Mouse (Mus musculus) naive thymus-derived CD4-positive, alpha-beta T cell, adult 2 months (primary cell): ENCODE measurements around the gene Olfr318.
"Not testable (repeated sequence)": the region's sequence is repeated elsewhere in the genome, so short reads cannot be mapped to it uniquely, and the experiment has no call there.

Experiments
- DNase-seq: peaks from one replicate; pipeline ENCODE4 v3.0.0-alpha.2; 2011; ENCODE audit warnings: low read depth

Olfr318 gene

GRCm38 (mm10) chr11:58723914-58724313, at the start of gene Olfr318:
Gene Olfr318, minus strand, starts transcription at chr11:58724014.
- DNase-seq: no peak

DNA sequence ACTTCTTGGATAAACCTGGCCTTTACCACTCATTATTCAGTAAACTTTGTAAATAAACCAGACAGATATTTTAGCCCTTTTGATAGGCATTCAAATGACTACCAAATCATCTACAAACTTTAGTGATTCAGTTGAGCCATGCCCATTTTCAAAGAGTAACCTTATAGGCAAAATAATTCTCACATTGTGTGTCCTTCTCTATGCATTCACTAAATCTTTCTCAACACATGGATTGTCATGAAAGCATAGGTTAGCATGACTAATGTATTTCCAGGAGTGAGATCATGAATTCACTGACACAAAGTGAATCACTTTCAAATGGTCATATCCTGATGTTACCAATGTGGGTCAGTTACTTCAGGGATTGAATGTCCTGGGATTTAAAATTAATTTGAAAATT, 49.1 kb upstream of the Olfr318 start, which contains the start of gene Olfr315:
Olfr315 (plus strand) TSS at position 301 of the 400 bp plus-strand sequence.
- no peak for DNase-seq

GRCm38 (mm10) chr11:58752434-58752833, 28.6 kb upstream of the Olfr318 start, which contains the start of gene Olfr316:
Gene Olfr316, plus strand, starts transcription at chr11:58752734.
- DNase-seq: no peak

DNA sequence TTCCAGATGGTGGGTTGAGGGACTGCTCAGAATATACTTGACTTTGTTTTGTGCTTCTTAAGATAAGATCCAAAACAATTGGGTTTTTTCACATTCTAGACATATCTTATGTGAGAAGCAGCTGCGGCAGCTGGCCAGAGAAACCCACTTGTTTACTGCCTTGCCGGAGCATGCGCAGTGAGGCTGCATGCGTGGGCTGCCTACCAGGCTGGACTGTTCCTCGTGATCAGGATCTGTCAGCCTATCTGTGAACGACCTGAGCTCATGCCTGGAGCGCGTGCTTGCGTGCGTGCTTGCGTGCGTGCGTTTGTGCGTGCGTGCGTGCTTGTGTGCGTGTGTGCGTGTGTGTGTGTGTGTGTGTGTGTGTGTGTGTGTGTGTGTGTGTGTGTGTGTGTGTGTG, 27.3 kb upstream of the Olfr318 start:
- not testable (repeated sequence) for DNase-seq

DNA sequence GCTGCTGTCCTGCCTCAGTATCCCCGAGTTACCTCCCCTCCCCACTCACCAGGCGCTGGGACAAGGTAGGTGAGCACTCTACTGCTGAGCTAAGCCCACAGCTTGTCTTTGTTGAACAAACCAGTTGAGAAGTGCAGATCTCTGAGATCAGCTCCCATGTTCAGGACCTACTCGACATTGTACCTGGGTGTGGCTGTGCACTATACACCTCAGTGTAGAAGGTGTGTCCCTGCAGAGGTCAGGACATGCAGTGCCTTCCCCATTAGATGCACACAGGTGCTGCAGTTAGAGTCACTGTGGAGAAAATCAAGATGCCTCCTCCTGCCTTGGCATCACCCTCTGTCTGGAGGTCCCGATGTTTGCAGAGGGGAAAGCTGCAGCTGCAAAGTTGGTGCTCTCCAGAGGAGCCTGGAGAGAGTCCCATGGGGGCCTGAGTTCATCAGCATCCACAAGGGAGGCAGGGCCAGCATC, 15.0 kb upstream of the Olfr318 start, which contains the start of gene Olfr317:
Olfr317 (minus strand) TSS at position 421 of the 471 bp plus-strand sequence.
- DNase-seq: no peak

DNA sequence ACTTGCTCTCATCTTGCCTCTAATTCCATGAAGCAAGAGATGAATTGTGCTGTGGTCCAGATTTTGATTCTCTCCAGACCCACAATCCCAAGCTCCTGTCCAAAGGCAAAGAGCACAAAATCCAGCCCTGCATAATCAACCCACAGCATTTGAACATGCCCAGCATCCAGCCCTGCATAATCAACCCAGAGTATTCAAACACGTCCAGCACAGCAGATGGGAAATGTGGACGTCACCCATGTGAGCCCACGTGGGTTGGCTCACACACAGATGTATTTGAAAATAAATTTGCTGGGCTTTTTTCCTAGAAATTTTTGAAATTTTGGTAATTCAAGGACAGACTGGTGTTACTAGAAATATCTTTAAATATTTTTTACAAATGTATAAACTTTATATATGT, 9.6 kb upstream of the Olfr318 start:
- no peak for DNase-seq

DNA sequence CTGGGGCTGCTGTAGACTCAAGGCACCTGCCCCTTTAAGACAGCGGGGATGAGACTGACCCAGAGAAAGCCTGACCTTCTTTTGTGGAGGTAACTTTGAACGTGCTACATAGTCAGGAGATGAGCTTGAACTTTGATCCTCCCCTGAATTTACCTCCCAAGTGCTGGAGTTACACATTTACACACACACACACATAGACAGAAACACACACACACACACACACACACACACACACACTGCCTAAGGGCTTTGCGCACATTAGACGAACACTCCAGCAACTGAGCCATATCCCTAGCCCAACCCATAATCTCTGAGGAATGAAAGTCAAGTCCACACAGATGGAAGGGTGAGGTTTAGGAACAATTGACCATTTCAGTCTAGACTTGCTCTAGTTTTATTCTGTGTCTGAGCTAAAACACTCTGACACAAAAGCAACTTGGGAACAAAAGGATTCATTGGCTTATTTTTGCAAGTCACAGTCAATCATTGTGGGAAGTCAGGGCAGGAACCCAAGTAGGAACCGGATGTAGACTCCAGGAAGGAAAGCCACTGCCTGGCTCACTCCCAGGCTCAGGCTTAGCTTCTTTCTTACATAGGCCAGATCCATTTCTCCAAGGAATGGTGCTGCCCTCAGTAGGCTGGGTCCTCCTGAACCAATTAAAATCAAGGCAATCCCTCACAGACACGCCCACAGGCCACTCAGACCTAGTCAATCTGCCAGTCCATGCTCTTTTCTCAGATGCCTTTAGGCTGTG, 4.3 kb upstream of the Olfr318 start:
- not testable (repeated sequence) for DNase-seq

- no peak for DNase-seq
Measured at GRCm38 (mm10) chr11:58719701-58720100, 4.1 kb downstream of the Olfr318 start.

DNA sequence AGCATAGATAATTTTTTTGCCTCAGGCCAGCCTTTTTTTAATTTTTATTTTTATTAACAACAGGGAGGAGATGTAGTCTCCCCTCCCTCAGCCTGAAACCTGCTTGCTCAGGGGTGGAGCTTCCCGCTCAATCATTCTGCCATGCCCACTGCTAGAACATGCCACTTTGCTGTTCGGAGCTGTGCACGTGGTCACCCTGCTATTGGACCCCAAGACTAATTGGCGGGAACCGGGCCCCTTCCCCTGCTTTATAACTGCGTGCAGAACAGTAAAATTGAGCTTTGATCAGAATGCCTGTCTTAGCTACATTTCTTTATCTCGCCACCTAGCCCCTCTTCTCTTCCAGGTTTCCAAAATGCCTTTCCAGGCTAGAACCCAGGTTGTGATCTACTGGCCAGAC, 6.1 kb downstream of the Olfr318 start:
- DNase-seq: not testable (repeated sequence)

- no peak for DNase-seq
Measured at GRCm38 (mm10) chr11:58709086-58709485, 14.7 kb downstream of the Olfr318 start.

DNA sequence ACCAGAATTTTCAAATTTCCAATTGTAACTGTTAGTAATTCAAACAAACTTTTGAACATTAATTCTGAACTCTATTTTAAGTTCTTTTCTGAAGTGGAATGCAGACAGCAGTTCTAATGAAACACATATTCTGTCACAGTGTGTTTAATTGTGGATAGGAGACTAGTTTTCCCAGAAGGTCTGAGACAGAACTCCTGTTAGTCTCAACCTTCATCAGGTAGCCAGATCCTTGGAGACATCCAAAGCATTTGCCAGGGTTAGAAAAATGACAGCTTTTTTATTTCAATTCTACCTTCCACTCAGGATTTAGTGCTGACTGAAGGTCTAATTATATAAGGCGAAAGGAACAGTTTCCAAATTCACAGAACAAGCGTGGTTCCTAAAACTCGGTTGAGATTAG, 25.0 kb downstream of the Olfr318 start, which contains the start of gene Olfr319:
Olfr319 (plus strand) TSS at position 301 of the 400 bp plus-strand sequence.
- no peak for DNase-seq

GRCm38 (mm10) chr11:58680799-58681198, 43.0 kb downstream of the Olfr318 start, which contains the start of gene Olfr320:
Gene Olfr320, plus strand, starts transcription at chr11:58681099.
- DNase-seq: no peak

DNA sequence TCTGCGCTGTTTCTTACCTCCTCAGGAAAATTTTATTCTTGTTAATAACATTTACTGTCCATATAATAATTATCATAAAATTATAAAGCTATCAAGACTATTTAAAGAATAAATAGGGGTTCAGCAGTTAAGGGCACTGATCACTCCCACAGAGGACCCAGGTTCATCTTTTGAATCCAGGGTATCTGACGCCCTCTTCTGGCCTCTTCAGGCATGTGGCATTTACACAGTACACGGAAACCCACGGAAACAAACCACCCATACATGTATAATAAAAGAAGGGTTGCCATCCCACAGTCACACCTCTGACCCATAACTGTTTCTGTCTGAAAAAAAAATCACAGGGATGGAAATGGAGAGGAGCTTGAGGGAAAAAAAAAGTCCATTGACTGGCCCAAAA, 52.0 kb downstream of the Olfr318 start:
- DNase-seq: no peak

- DNase-seq: no peak
Measured at GRCm38 (mm10) chr11:58669252-58669651, 54.6 kb downstream of the Olfr318 start.
